Mouse (Mus musculus) intestine, embryonic 16.5 days (tissue): ENCODE data around the gene Abca5. TPM values are rescaled to one million over a fixed set of nuclear protein-coding genes. Genes with fewer than 3 reads are reported as not detected.

Experiments
- ATAC-seq: fragments of 200-750 bp; cut with Nextera tagmentation; 2 replicates; pipeline ENCODE4 v1.8.0; 2017; ENCODE audit warnings: moderate TSS enrichment, moderate library complexity
- H3K27ac ChIP-seq: fragments of 300-500 bp; sonication (generic); 2 replicates; pipeline ENCODE4 v1.5.1; 2014; ENCODE audit warnings: mild to moderate bottlenecking, low read length
- H3K27me3 ChIP-seq: fragments of 300-500 bp; sonication (generic); replicated peaks from 2 replicates; pipeline ENCODE4 v1.6.1; 2014; ENCODE audit warnings: low read length, control low read depth, mixed read lengths; ENCODE audit not compliant: control insufficient read depth, insufficient read depth
- H3K36me3 ChIP-seq: fragments of 300-500 bp; sonication (generic); 2 replicates; pipeline ENCODE4 v1.6.1; 2014; ENCODE audit warnings: low read length, control low read depth; ENCODE audit not compliant: control insufficient read depth, insufficient read depth
- H3K4me1 ChIP-seq: fragments of 300-500 bp; sonication (generic); 2 replicates; pipeline ENCODE4 v1.6.1; 2014; ENCODE audit warnings: low read length, control low read depth, mixed read lengths; ENCODE audit not compliant: control insufficient read depth, insufficient read depth
- H3K4me2 ChIP-seq: fragments of 300-500 bp; sonication (generic); 2 replicates; pipeline ENCODE4 v1.6.1; 2014; ENCODE audit warnings: low read depth, low read length, control low read depth
- H3K4me3 ChIP-seq: fragments of 300-500 bp; sonication (generic); 2 replicates; pipeline ENCODE4 v1.5.1; 2014; ENCODE audit warnings: mild to moderate bottlenecking, low read length
- H3K9ac ChIP-seq: fragments of 300-500 bp; sonication (generic); 2 replicates; pipeline ENCODE4 v1.6.1; 2014; ENCODE audit warnings: low read depth, low read length
- H3K9me3 ChIP-seq: fragments of 300-500 bp; sonication (generic); 2 replicates; pipeline ENCODE4 v1.6.1; 2016; ENCODE audit warnings: low read length, control low read depth; ENCODE audit not compliant: control insufficient read depth
- WGBS: fragments of 180-500 bp; shearing (Covaris S2); extraction: QIAGEN DNeasy Blood & Tissue Kit; methylation state at CpG from one replicate; pipeline ENCODE4 v1.1.7; 2014; 5-methylcytosine and 5-hydroxymethylcytosine counted together
- polyA plus RNA-seq: library from polyadenylated mRNA; unstranded; fragments of >200 nt; fragmentation: Nextera tagmentation; extraction: Ambion mirVana; gene quantifications from 2 replicates; pipeline ENCODE4 v1.2.1, GENCODE M21; 2015

Abca5 gene
- polyA plus RNA-seq, 1 experiment from 2014 or later: 2.7 TPM

- 82% methylated on average over 9 of the region's 9 CpGs for WGBS
- Histone ChIP-seq H3K27me3 (no peaks in the 10 kb centered on the region), H3K4me2 (no peak overlapping the region), H3K36me3 (no peaks in the 10 kb centered on the region), H3K27ac (no peak overlapping the region), H3K9ac (no peak overlapping the region), H3K4me3 (no peak overlapping the region), H3K9me3 (no peaks in the 10 kb centered on the region), H3K4me1 (no peaks in the 10 kb centered on the region)
- ATAC-seq: no peak
These were observed 53.2 kb downstream of the Abca5 start for GRCm38 (mm10) chr11:110284185-110284787.

- Histone ChIP-seq H3K36me3 (no peaks in the 10 kb centered on the region), H3K9ac (no peak overlapping the region), H3K27ac (no peak overlapping the region), H3K4me1 (no peaks in the 10 kb centered on the region), H3K9me3 (no peaks in the 10 kb centered on the region), H3K4me2 (no peak overlapping the region), H3K27me3 (no peaks in the 10 kb centered on the region), H3K4me3 (no peak overlapping the region)
- 56% methylated on average over 3 of the region's 3 CpGs for WGBS
- ATAC-seq: no peak
These were observed 62.7 kb downstream of the Abca5 start for GRCm38 (mm10) chr11:110274794-110275193.

- WGBS: 5% methylated on average over 5 of the region's 5 CpGs
- peak; percentile 70 for ATAC-seq
- H3K27ac ChIP-seq: no peak overlapping the region
- 0 out of 2 replicates have a peak, but pooled peaks cover 3% of the 10 kb centered on the region for H3K4me1 ChIP-seq
- no peak overlapping the region for H3K4me2 ChIP-seq
- no peaks in the 10 kb centered on the region for H3K36me3 ChIP-seq
- H3K27me3 ChIP-seq: no peaks in the 10 kb centered on the region
- H3K4me3 ChIP-seq: no peak overlapping the region
- H3K9me3 ChIP-seq: no peaks in the 10 kb centered on the region
- no peak overlapping the region for H3K9ac ChIP-seq
These were observed 65.8 kb downstream of the Abca5 start for GRCm38 (mm10) chr11:110271745-110272144.

- Histone ChIP-seq H3K4me3 (no peak overlapping the region), H3K9me3 (no peaks in the 10 kb centered on the region), H3K27me3 (no peaks in the 10 kb centered on the region), H3K36me3 (no peaks in the 10 kb centered on the region), H3K9ac (peak overlapping the region; percentile 45; the same call in 1 of the 2 replicates), H3K27ac (no peak overlapping the region), H3K4me1 (0 out of 2 replicates have a peak, but pooled peaks cover 3% of the 10 kb centered on the region), H3K4me2 (no peak overlapping the region)
- ATAC-seq: peak; percentile 77
- WGBS: 32% methylated on average over 8 of the region's 8 CpGs
These were observed 69.2 kb downstream of the Abca5 start for GRCm38 (mm10) chr11:110268244-110268844.

GRCm38 (mm10) chr11:110267232-110267631 lies 70.3 kb downstream of the Abca5 start:
- 95% methylated on average over 6 of the region's 6 CpGs for WGBS
- ATAC-seq: no peak
- Histone ChIP-seq H3K27ac (no peak overlapping the region), H3K9ac (no peak overlapping the region), H3K36me3 (no peaks in the 10 kb centered on the region), H3K4me1 (0 out of 2 replicates have a peak, but pooled peaks cover 3% of the 10 kb centered on the region), H3K4me2 (no peak overlapping the region), H3K9me3 (no peaks in the 10 kb centered on the region), H3K4me3 (no peak overlapping the region), H3K27me3 (no peaks in the 10 kb centered on the region)

GRCm38 (mm10) chr11:110266757-110267156 lies 70.8 kb downstream of the Abca5 start:
- Histone ChIP-seq H3K9ac (no peak overlapping the region), H3K4me3 (no peak overlapping the region), H3K4me2 (no peak overlapping the region), H3K4me1 (0 out of 2 replicates have a peak, but pooled peaks cover 3% of the 10 kb centered on the region), H3K9me3 (no peaks in the 10 kb centered on the region), H3K36me3 (no peaks in the 10 kb centered on the region), H3K27me3 (no peaks in the 10 kb centered on the region), H3K27ac (no peak overlapping the region)
- ATAC-seq: no peak
- 84% methylated on average over 11 of the region's 11 CpGs for whole genome bisulfite sequencing

GRCm38 (mm10) chr11:110261867-110262266 lies 75.6 kb downstream of the Abca5 start:
- no peak overlapping the region for H3K4me3 ChIP-seq
- H3K4me1 ChIP-seq: no peaks in the 10 kb centered on the region
- no peaks in the 10 kb centered on the region for H3K36me3 ChIP-seq
- H3K9me3 ChIP-seq: 0 out of 2 replicates have a peak, but pooled peaks cover 3% of the 10 kb centered on the region
- 87% methylated on average over 3 of the region's 3 CpGs for WGBS
- no peak overlapping the region for H3K4me2 ChIP-seq
- no peaks in the 10 kb centered on the region for H3K27me3 ChIP-seq
- H3K27ac ChIP-seq: no peak overlapping the region
- ATAC-seq: no peak
- H3K9ac ChIP-seq: no peak overlapping the region

GRCm38 (mm10) chr11:110257911-110258310 lies 79.6 kb downstream of the Abca5 start:
- Histone ChIP-seq H3K9me3 (0 out of 2 replicates have a peak, but pooled peaks cover 3% of the 10 kb centered on the region), H3K4me2 (no peak overlapping the region), H3K27me3 (no peaks in the 10 kb centered on the region), H3K27ac (no peak overlapping the region), H3K9ac (no peak overlapping the region), H3K4me3 (no peak overlapping the region), H3K36me3 (no peaks in the 10 kb centered on the region), H3K4me1 (no peaks in the 10 kb centered on the region)
- 70% methylated on average over 4 of the region's 4 CpGs for WGBS
- ATAC-seq: no peak

- no peak overlapping the region for H3K9ac ChIP-seq
- no peak overlapping the region for H3K4me2 ChIP-seq
- 83% methylated on average over 4 of the region's 4 CpGs for WGBS
- no peak overlapping the region for H3K27ac ChIP-seq
- H3K4me3 ChIP-seq: no peak overlapping the region
- H3K36me3 ChIP-seq: no peaks in the 10 kb centered on the region
- ATAC-seq: no peak
- 0 out of 2 replicates have a peak, but pooled peaks cover 3% of the 10 kb centered on the region for H3K9me3 ChIP-seq
- H3K4me1 ChIP-seq: no peaks in the 10 kb centered on the region
- H3K27me3 ChIP-seq: no peaks in the 10 kb centered on the region
These were observed 80.5 kb downstream of the Abca5 start for GRCm38 (mm10) chr11:110257061-110257460.
